Mouse (Mus musculus): ENCODE data around the gene Gpr25. TPM values are rescaled to one million over a fixed set of nuclear protein-coding genes. Genes with fewer than 3 reads are reported as not detected.

Gpr25 gene
- not detected in 2 replicates for total RNA-seq (2014; fragmentation: Nextera tagmentation)
- not detected in 2 replicates for total RNA-seq (2017)

- ATAC-seq (replicated peaks; ENCODE audit: low FRiP score, low TSS enrichment, poor library complexity, severe bottlenecking), result no peak
Observed at GRCm38 (mm10) chr1:136260635-136261238, at the start of gene Gpr25. Gene Gpr25, minus strand, starts transcription at chr1:136260873.

GRCm38 (mm10) chr1:136309193-136309592, 48.5 kb upstream of the Gpr25 start:
- ATAC-seq (replicated peaks; ENCODE audit: low FRiP score, low TSS enrichment, poor library complexity, severe bottlenecking), result no peak

- ATAC-seq (replicated peaks; ENCODE audit: low FRiP score, low TSS enrichment, poor library complexity, severe bottlenecking), result peak; percentile 97
Observed at GRCm38 (mm10) chr1:136306424-136306823, 45.8 kb upstream of the Gpr25 start.

- no peak for ATAC-seq (replicated peaks; ENCODE audit: low FRiP score, low TSS enrichment, poor library complexity, severe bottlenecking)
Observed at GRCm38 (mm10) chr1:136293961-136294360, 33.3 kb upstream of the Gpr25 start.

GRCm38 (mm10) chr1:136289803-136290202, 29.1 kb upstream of the Gpr25 start:
- ATAC-seq (replicated peaks; ENCODE audit: low FRiP score, low TSS enrichment, poor library complexity, severe bottlenecking), result no peak

GRCm38 (mm10) chr1:136277366-136277765, 16.7 kb upstream of the Gpr25 start:
- no peak for ATAC-seq (replicated peaks; ENCODE audit: low FRiP score, low TSS enrichment, poor library complexity, severe bottlenecking)

GRCm38 (mm10) chr1:136268224-136268623, 7.6 kb upstream of the Gpr25 start:
- no peak for ATAC-seq (replicated peaks; ENCODE audit: low FRiP score, low TSS enrichment, poor library complexity, severe bottlenecking)

GRCm38 (mm10) chr1:136266127-136266526, 5.5 kb upstream of the Gpr25 start:
- ATAC-seq (replicated peaks; ENCODE audit: low FRiP score, low TSS enrichment, poor library complexity, severe bottlenecking), result no peak

- no peak for ATAC-seq (replicated peaks; ENCODE audit: low FRiP score, low TSS enrichment, poor library complexity, severe bottlenecking)
Observed at GRCm38 (mm10) chr1:136263355-136263754, 2.7 kb upstream of the Gpr25 start.

GRCm38 (mm10) chr1:136259893-136260634, 609 bp downstream of the Gpr25 start:
- ATAC-seq (replicated peaks; ENCODE audit: low FRiP score, low TSS enrichment, poor library complexity, severe bottlenecking), result no peak

- no peak for ATAC-seq (replicated peaks; ENCODE audit: low FRiP score, low TSS enrichment, poor library complexity, severe bottlenecking)
Observed at GRCm38 (mm10) chr1:136259543-136259892, 1.2 kb downstream of the Gpr25 start.

- ATAC-seq (replicated peaks; ENCODE audit: low FRiP score, low TSS enrichment, poor library complexity, severe bottlenecking), result no peak
Observed at GRCm38 (mm10) chr1:136258495-136258894, 2.2 kb downstream of the Gpr25 start.

- ATAC-seq (replicated peaks; ENCODE audit: low FRiP score, low TSS enrichment, poor library complexity, severe bottlenecking), result no peak
Observed at GRCm38 (mm10) chr1:136255657-136256056, 5.0 kb downstream of the Gpr25 start.

GRCm38 (mm10) chr1:136255174-136255573, 5.5 kb downstream of the Gpr25 start:
- peak; percentile 70 for ATAC-seq (replicated peaks; ENCODE audit: low FRiP score, low TSS enrichment, poor library complexity, severe bottlenecking)

GRCm38 (mm10) chr1:136254503-136255065, 6.1 kb downstream of the Gpr25 start:
- no peak for ATAC-seq (replicated peaks; ENCODE audit: low FRiP score, low TSS enrichment, poor library complexity, severe bottlenecking)

GRCm38 (mm10) chr1:136253472-136253871, 7.2 kb downstream of the Gpr25 start:
- peak; percentile 17; the same call in 1 of the 2 replicates for ATAC-seq (replicated peaks; ENCODE audit: low FRiP score, low TSS enrichment, poor library complexity, severe bottlenecking)

- ATAC-seq (replicated peaks; ENCODE audit: low FRiP score, low TSS enrichment, poor library complexity, severe bottlenecking), result no peak
Observed at GRCm38 (mm10) chr1:136249662-136250061, 11.0 kb downstream of the Gpr25 start.

GRCm38 (mm10) chr1:136247393-136247792, 13.3 kb downstream of the Gpr25 start:
- 0 out of 2 replicates have a peak, but pooled peaks have one; percentile 34 for ATAC-seq (replicated peaks; ENCODE audit: low FRiP score, low TSS enrichment, poor library complexity, severe bottlenecking)

- ATAC-seq (replicated peaks; ENCODE audit: low FRiP score, low TSS enrichment, poor library complexity, severe bottlenecking), result no peak
Observed at GRCm38 (mm10) chr1:136244469-136244868, 16.2 kb downstream of the Gpr25 start.

GRCm38 (mm10) chr1:136241801-136242200, 18.9 kb downstream of the Gpr25 start:
- ATAC-seq (replicated peaks; ENCODE audit: low FRiP score, low TSS enrichment, poor library complexity, severe bottlenecking), result no peak

GRCm38 (mm10) chr1:136238495-136238894, 22.2 kb downstream of the Gpr25 start:
- ATAC-seq (replicated peaks; ENCODE audit: low FRiP score, low TSS enrichment, poor library complexity, severe bottlenecking), result no peak
